Mouse (Mus musculus) ES-Bruce4 (cell line): ENCODE data around the gene Rsrp1. TPM values are rescaled to one million over a fixed set of nuclear protein-coding genes. Genes with fewer than 3 reads are reported as not detected.

Experiments
- H3K27ac ChIP-seq: 2 replicates; pipeline ENCODE4 v1.5.1; 2012; ENCODE audit warnings: low read length, inconsistent platforms; ENCODE audit not compliant: insufficient read depth
- H3K27me3 ChIP-seq: 2 replicates; pipeline ENCODE4 v1.6.1; 2012; ENCODE audit warnings: mild to moderate bottlenecking, low read length, inconsistent platforms; ENCODE audit not compliant: control insufficient read depth, poor library complexity, insufficient read depth, severe bottlenecking
- H3K36me3 ChIP-seq: 2 replicates; pipeline ENCODE4 v1.6.1; 2012; ENCODE audit warnings: inconsistent platforms, mild to moderate bottlenecking, low read length, moderate library complexity; ENCODE audit not compliant: control insufficient read depth, poor library complexity, insufficient read depth, severe bottlenecking
- H3K4me1 ChIP-seq: one replicate; pipeline ENCODE4 v1.8.1; 2011; ENCODE audit warnings: low read length; ENCODE audit not compliant: control insufficient read depth, insufficient read depth
- H3K4me3 ChIP-seq: 2 replicates; pipeline ENCODE4 v1.5.1; 2011; ENCODE audit warnings: low read depth, mild to moderate bottlenecking, low read length
- H3K9ac ChIP-seq: 2 replicates; pipeline ENCODE4 v1.6.1; 2012; ENCODE audit warnings: low read depth, mild to moderate bottlenecking, inconsistent platforms; ENCODE audit not compliant: poor library complexity, severe bottlenecking
- H3K9me3 ChIP-seq: replicated peaks from 2 replicates; pipeline ENCODE4 v1.6.1; 2012; ENCODE audit warnings: mild to moderate bottlenecking, low read length, inconsistent platforms; ENCODE audit not compliant: control insufficient read depth, poor library complexity, insufficient read depth, severe bottlenecking
- CTCF ChIP-seq: IDR thresholded peaks from one replicate; pipeline ENCODE4 v1.8.1; 2011; ENCODE audit warnings: low read depth, low read length
- EP300 ChIP-seq: IDR thresholded peaks from 2 replicates; pipeline ENCODE4 v1.6.1; 2011; ENCODE audit warnings: low read depth, low read length; ENCODE audit not compliant: insufficient read depth
- POLR2A ChIP-seq: IDR thresholded peaks from one replicate; pipeline ENCODE4 v1.8.1; 2011; ENCODE audit warnings: low read length; ENCODE audit not compliant: insufficient read depth
- polyA plus RNA-seq: library from polyadenylated mRNA; stranded (reverse); fragments of >200 nt; gene quantifications from 2 replicates; pipeline ENCODE4 v1.2.4, GENCODE M21; 2011; ENCODE audit warnings: low read depth; ENCODE audit not compliant: missing spikeins, insufficient read depth, insufficient read length

The Rsrp1 gene
- polyA plus RNA-seq, 1 experiment = 226 TPM

DNA sequence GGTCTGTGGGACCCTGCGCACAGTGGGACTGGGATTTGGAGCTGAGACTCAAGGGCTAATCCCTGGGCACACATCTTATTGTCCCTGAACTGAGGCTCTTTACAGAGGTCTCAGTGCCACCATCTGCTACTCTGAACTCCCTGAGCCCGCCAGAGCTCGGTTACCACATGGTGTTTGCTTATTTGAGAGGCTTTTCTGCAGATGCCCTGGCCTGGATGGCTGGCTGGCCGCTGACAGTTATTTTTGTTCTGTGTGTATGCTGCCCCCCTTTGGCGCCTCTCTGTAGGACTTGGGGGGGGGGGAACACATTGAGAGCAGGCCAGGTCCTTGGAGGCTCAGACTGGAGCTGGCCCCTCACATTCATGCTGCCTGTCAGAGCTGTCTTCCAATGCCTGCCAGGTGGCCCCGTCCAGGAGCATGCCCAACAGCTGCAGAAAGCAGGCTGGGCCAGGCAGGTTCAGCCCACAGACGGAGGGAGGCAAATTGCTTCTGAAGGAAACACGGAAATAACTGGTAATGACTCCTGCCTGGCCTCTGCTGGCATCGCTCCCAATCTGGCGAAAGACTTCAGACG is 27.2 kb downstream of the Rsrp1 start:
- TF ChIP-seq POLR2A = no peak
- peak; percentile 40 for TF ChIP-seq CTCF
- TF ChIP-seq EP300 = no peak
- H3K27ac ChIP-seq = no peak overlapping the region

DNA sequence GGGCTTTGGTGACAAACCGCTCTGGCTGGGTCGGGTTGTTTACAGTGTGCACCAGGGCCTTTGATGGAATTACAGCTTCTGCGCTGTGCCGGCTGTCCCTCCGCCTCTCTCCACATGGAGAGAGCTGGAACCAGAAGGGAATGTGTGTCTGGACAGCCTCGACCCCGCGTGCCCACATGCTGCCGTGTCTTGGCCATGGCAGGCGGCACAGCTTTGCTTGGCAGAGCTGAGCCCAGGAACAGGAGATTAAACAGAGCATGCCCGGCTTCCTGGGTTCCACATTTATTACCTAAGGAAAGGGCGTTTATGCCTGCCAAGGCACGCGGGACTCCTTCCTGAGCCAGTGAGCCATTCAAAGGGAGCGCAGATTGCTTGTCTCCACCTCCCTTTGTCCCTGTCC is 31.1 kb downstream of the Rsrp1 start:
- Histone ChIP-seq H3K4me1 (peaks cover 3% of the 10 kb centered on the region), H3K27me3 (no peaks in the 10 kb centered on the region), H3K27ac (no peak overlapping the region), H3K36me3 (no peaks in the 10 kb centered on the region), H3K9me3 (no peaks in the 10 kb centered on the region), H3K4me3 (peak overlapping the region; percentile 31), H3K9ac (peak overlapping the region; percentile 23; the same call in 1 of the 2 replicates)
- TF ChIP-seq EP300 = no peak
- no peak for TF ChIP-seq CTCF
- no peak for TF ChIP-seq POLR2A

More for the DNA sequence above, 27.2 kb downstream of the Rsrp1 start:
- no peaks in the 10 kb centered on the region for H3K27me3 ChIP-seq
- no peaks in the 10 kb centered on the region for H3K36me3 ChIP-seq
- no peak overlapping the region for H3K4me3 ChIP-seq
- H3K4me1 ChIP-seq = peaks cover 3% of the 10 kb centered on the region
- H3K9me3 ChIP-seq = no peaks in the 10 kb centered on the region
- H3K9ac ChIP-seq = no peak overlapping the region

DNA sequence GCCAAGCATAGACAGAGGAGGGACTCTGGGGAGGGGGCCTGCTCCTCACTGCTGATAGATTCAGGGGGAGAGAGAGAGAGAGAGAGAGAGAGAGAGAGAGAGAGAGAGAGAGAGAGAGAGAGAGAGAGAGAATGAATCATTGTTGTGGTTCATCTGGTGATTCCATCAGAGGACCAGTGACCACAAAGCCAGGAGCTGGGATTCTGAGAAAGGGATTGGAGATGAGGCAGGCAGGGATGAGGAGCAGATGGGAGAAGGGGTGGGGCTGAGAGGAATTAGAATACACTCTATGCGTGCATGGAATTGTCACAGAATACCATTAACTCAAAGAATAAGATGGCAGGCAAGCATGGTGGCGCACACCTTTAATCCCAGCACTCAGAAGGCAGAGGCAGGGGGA is 31.8 kb downstream of the Rsrp1 start:
- peaks cover 3% of the 10 kb centered on the region for H3K4me1 ChIP-seq
- H3K9ac ChIP-seq = no peak overlapping the region
- no peak for TF ChIP-seq CTCF
- no peak for TF ChIP-seq POLR2A
- TF ChIP-seq EP300 = no peak
- H3K4me3 ChIP-seq = no peak overlapping the region
- H3K36me3 ChIP-seq = no peaks in the 10 kb centered on the region
- H3K27me3 ChIP-seq = no peaks in the 10 kb centered on the region
- H3K9me3 ChIP-seq = no peaks in the 10 kb centered on the region
- no peak overlapping the region for H3K27ac ChIP-seq

DNA sequence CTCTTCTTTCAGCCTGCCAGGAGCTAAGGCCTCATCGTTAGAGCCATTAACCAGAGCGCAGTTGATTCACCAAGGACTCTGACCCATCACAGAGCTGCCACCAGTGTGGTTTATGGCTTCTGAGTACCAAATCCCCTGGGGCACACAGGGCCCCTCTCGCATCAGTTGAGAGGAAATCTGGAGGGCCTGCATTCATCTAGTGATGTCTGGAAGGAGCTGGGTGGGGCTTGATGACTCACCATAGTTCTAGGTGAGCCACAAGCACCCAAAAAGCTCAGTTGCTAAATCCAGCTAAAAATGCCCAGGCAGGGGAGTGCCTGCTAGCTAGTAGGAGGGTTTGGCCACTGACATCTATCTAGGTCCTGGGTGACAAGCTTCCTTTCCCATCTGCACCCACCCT is 32.5 kb downstream of the Rsrp1 start:
- peaks cover 3% of the 10 kb centered on the region for H3K4me1 ChIP-seq
- no peaks in the 10 kb centered on the region for H3K27me3 ChIP-seq
- no peak overlapping the region for H3K9ac ChIP-seq
- H3K36me3 ChIP-seq = no peaks in the 10 kb centered on the region
- H3K9me3 ChIP-seq = no peaks in the 10 kb centered on the region
- H3K27ac ChIP-seq = no peak overlapping the region
- H3K4me3 ChIP-seq = no peak overlapping the region
- TF ChIP-seq CTCF (no peak), EP300 (no peak), POLR2A (no peak)

DNA sequence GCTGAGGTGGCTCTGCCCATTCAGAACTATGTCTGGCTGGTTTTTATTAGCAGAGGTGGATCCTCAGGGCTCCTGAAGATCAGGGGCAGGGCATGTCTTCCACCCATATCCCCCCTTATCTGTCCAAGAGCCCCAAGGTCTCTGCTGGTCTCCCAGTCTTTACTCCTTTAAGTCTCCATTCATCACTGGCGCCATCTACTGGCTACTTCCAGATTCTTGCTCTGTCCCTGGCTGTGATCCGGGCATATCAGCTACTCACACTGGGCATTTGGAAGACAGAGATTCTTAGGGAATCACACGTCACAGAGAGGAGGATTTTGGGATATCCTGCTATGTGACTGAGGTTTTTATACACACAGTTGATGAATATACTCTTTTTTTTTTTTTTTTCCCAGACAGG is 32.9 kb downstream of the Rsrp1 start:
- no peaks in the 10 kb centered on the region for H3K9me3 ChIP-seq
- peak; percentile 48 for TF ChIP-seq CTCF
- TF ChIP-seq POLR2A = no peak
- no peak overlapping the region for H3K9ac ChIP-seq
- H3K36me3 ChIP-seq = no peaks in the 10 kb centered on the region
- H3K27me3 ChIP-seq = no peaks in the 10 kb centered on the region
- H3K27ac ChIP-seq = no peak overlapping the region
- peaks cover 3% of the 10 kb centered on the region for H3K4me1 ChIP-seq
- H3K4me3 ChIP-seq = no peak overlapping the region

DNA sequence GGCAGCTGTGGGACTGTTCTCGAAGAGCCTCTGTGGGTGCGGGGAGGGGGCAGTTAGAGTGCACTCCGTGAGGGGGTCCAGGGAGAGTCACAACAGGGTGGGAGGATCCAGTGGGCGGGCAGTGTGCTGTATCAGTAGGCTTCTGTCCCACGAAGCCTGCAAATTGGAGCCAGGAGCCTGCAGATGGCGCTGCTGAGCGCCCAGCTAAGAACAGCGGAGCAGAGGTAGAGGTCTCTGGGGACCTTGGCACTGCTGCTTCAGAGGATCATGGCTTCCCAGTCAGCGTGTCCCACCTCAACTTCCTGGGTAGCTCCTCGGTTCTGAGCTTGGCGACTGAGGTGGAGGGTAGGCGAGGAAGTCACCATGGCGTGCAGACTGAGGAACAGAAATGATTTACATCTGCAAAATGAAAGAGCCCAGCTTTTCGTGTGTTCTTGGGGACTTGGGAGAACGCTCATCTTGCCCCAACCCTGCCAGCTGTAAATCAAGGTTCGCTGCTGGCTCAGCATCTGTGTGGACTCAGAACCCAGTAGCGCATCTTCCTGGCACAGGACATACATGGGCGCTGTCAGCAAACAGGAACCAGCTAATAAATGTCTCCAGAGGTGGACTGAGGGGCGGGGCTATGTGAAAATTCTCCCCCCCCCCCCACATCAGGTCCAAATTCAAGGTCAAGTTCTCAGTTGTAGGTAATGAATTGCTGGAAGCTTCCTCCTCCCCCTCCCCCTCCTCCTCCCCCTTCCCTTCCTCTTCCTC is 39.8 kb downstream of the Rsrp1 start:
- Histone ChIP-seq H3K27ac (no peak overlapping the region), H3K36me3 (no peaks in the 10 kb centered on the region), H3K9me3 (no peaks in the 10 kb centered on the region), H3K9ac (no peak overlapping the region), H3K4me3 (no peak overlapping the region), H3K4me1 (peaks cover 2% of the 10 kb centered on the region), H3K27me3 (no peaks in the 10 kb centered on the region)
- peak; percentile 87 for TF ChIP-seq CTCF
- no peak for TF ChIP-seq POLR2A
- TF ChIP-seq EP300 = no peak
